Mouse (Mus musculus) heart, adult 2 months (tissue): ENCODE data around the gene Inf2.

Experiments used
- CTCF ChIP-seq: fragments of 200-600 bp; IDR thresholded peaks from 2 replicates; pipeline ENCODE4 v1.8.1; 2022; ENCODE audit warnings: antibody characterized with exemption, mild to moderate bottlenecking, moderate library complexity
- EP300 ChIP-seq: fragments of 200-500 bp; IDR thresholded peaks from 2 replicates; pipeline ENCODE4 v1.6.1; 2011; ENCODE audit warnings: low read depth, low read length, control low read depth; ENCODE audit not compliant: insufficient read depth
- POLR2A ChIP-seq: fragments of 200-500 bp; IDR thresholded peaks from 2 replicates; pipeline ENCODE4 v1.6.1; 2011; ENCODE audit warnings: mild to moderate bottlenecking, low read depth, low read length, control low read depth; ENCODE audit not compliant: insufficient read depth

DNA sequence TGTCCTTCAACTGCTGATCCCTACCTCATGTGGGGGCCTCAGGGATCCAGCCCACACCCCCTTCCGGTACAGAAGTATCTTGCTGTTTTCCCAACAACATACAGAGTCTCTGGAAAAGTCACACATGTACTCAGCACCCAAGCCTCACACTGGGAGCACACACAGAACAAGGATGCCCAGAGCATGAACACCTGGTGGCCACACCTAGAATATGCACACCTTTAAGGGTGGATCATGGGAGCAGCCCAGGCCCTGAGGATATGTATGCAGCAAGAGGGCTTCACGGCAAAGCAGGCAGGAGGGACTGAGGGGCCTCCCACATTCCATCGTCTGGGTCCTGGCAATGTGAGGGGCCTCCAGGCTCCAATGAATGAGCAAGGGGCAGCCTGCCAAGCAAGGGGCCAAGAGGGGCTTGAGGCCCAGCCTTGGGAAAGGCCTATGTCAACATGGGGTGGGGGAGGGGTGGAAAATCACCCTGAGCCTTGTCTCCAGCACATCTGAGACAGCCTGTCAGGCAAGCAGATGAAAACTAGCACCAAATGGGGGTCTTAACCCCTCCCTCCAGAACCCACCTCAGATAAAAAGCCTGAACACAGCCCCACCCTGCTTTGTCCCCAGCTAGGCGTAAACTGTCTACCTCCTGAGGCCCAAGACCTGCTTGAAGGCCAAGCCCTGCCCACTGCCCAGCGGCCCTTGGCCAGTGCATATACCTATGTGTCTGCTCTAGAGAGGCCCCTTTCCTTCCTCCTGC is 72.2 kb downstream of the Inf2 start:
- TF ChIP-seq POLR2A (no peak), CTCF (no peak), EP300 (no peak)
